Mouse (Mus musculus): ENCODE data around the gene Zfand2b.

- TF ChIP-seq CTCF (IDR thresholded peaks at IDR 0.05; ENCODE audit: low read depth) (no peak), EP300 (optimal IDR thresholded peaks at IDR 0.05) (no peak)
Measured at GRCm38 (mm10) chr1:75179334-75180104, 11.1 kb downstream of the Zfand2b start.
